Mouse (Mus musculus): ENCODE data around the gene Efcab6. TPM values are rescaled to one million over a fixed set of nuclear protein-coding genes. Genes with fewer than 3 reads are reported as not detected.

The Efcab6 gene
- total RNA-seq, 2 experiments from 2014 or later = 16.7 to 17.5 TPM

GRCm38 (mm10) chr15:84079519-84079918, 14.3 kb upstream of the Efcab6 start:
- Histone ChIP-seq H3K27ac (peak overlapping the region; percentile 87), H3K4me3 (no peak overlapping the region)
- DNase-seq (ENCODE audit: extremely low spot score in 1 of 2, low spot score in 2 of 2) = peak in 1 of 2 experiments; percentile 64
- intact Hi-C loops (cut with DNase I) = no loop called here
- no peak for TF ChIP-seq CTCF (IDR thresholded peaks at IDR 0.05)

DNA sequence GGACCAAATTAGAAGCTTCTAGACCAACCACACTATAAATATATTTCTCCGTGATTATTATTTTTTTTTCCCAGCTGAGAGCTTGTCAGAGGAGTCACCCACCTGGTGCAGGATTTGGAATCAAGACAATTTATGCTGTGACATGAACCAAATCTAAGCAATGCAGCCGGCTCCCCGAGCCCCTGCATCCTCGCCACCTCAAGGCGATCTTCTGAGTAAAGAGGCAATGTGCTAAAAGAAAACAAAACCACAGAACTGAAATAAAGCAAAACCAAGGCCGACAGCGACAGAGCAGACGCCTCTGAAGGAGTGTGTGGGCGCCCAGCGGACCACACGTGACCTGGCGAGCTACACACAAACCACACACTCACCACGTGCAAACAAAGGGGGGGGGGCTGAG, 13.5 kb upstream of the Efcab6 start:
- intact Hi-C loops (cut with DNase I) = no loop called here
- Histone ChIP-seq H3K27ac (peak overlapping the region; percentile 87), H3K4me3 (no peak overlapping the region)
- DNase-seq (ENCODE audit: extremely low spot score in 1 of 2, low spot score in 2 of 2) = peak in 1 of 2 experiments; percentile 41
- no peak for TF ChIP-seq CTCF (IDR thresholded peaks at IDR 0.05)

GRCm38 (mm10) chr15:84077151-84077550, 12.0 kb upstream of the Efcab6 start:
- Histone ChIP-seq H3K4me3 (no peak overlapping the region), H3K27ac (peak overlapping the region; percentile 59)
- intact Hi-C loops (cut with DNase I) = no loop called here
- DNase-seq (ENCODE audit: extremely low spot score in 1 of 2, low spot score in 2 of 2) = no peak
- peak; percentile 16 for TF ChIP-seq CTCF (IDR thresholded peaks at IDR 0.05)

- H3K27ac ChIP-seq = 0 out of 2 replicates have a peak overlapping the region, but pooled peaks have one; percentile 5
- H3K4me3 ChIP-seq = no peak overlapping the region
- intact Hi-C loops (cut with DNase I) = loop anchor here (1.0 to 5.0 kb wide), 4 partner anchors 93 to 556 kb away; partner anchors contain the start of gene Pnpla3
- peak in 1 of 2 experiments; percentile 41 for DNase-seq (ENCODE audit: extremely low spot score in 1 of 2, low spot score in 2 of 2)
- peak; percentile 50 for TF ChIP-seq CTCF (IDR thresholded peaks at IDR 0.05)
Observed at GRCm38 (mm10) chr15:84074705-84075185, 9.6 kb upstream of the Efcab6 start.

- peak; percentile 89 for TF ChIP-seq CTCF (IDR thresholded peaks at IDR 0.05)
- intact Hi-C loops (cut with DNase I) = loop anchor here (1.0 to 5.0 kb wide), 4 partner anchors 93 to 557 kb away; partner anchors contain the start of gene Pnpla3
- H3K4me3 ChIP-seq = no peak overlapping the region
- 0 out of 2 replicates have a peak overlapping the region, but pooled peaks have one; percentile 5 for H3K27ac ChIP-seq
- peak; percentile 66 to 86 for DNase-seq (ENCODE audit: extremely low spot score in 1 of 2, low spot score in 2 of 2)
Observed at GRCm38 (mm10) chr15:84073911-84074704, 8.9 kb upstream of the Efcab6 start.

GRCm38 (mm10) chr15:84073058-84073457, 7.9 kb upstream of the Efcab6 start:
- intact Hi-C loops (cut with DNase I) = loop anchor here (5.0 kb wide), 2 partner anchors 216 to 311 kb away; no protein-coding TSS in a partner anchor
- DNase-seq (ENCODE audit: extremely low spot score in 1 of 2, low spot score in 2 of 2) = no peak
- H3K4me3 ChIP-seq = no peak overlapping the region
- TF ChIP-seq CTCF (IDR thresholded peaks at IDR 0.05) = no peak
- H3K27ac ChIP-seq = no peak overlapping the region

DNA sequence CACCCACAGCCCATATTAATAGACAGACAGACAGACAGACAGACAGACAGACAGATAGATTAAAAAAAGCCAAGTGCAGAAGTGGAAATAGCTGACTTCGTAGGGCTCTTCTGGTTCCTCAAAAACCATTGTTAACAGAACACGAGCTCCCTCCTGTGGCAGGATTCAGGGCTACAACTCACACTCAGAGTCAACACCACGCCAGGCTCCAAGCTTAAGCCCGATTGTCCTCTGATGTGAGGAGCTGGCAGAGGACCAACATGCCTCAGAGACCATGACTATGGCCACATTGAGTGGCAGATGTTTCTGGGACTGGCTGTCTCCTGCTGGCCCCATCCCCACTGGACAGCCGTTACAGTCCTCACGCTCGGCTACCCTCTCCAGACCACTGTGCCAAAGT, 7.0 kb upstream of the Efcab6 start:
- no peak overlapping the region for H3K4me3 ChIP-seq
- no peak overlapping the region for H3K27ac ChIP-seq
- peak; percentile 79 for TF ChIP-seq CTCF (IDR thresholded peaks at IDR 0.05)
- intact Hi-C loops (cut with DNase I) = loop anchor here (5.0 kb wide), 2 partner anchors 215 to 310 kb away; no protein-coding TSS in a partner anchor
- peak; percentile 80 to 88 for DNase-seq (ENCODE audit: extremely low spot score in 1 of 2, low spot score in 2 of 2)

DNA sequence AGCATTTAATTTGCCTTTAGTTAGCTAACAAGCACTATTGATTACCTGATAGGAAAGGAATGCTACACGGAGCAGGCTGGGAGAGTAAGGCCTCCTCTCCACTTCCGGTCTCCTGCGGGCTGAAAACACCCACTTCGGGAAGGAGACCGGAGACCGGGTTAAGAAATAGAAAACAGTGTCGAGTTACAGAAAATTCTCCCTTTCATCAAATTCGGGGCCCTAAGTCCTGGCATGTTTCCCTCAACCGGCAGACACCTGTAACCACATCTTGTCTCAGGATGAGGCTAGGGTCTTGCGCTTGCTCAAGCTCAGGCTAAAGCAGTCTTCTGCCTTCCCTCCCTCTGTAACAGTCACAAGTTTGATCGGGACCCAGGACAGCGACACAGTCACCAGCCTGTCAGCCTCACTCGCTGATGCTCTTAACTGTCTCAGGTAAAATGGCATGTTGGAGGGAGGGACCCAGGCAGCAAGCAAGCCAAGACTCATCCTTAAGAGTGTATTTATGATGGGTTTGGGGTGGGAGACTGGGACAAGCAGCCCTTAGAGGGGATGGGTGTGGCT, 5.0 kb upstream of the Efcab6 start:
- H3K27ac ChIP-seq = no peak overlapping the region
- intact Hi-C loops (cut with DNase I) = loop anchor here (5.0 kb wide), 2 partner anchors 213 to 308 kb away; no protein-coding TSS in a partner anchor
- H3K4me3 ChIP-seq = no peak overlapping the region
- DNase-seq (ENCODE audit: extremely low spot score in 1 of 2, low spot score in 2 of 2) = no peak
- no peak for TF ChIP-seq CTCF (IDR thresholded peaks at IDR 0.05)

DNA sequence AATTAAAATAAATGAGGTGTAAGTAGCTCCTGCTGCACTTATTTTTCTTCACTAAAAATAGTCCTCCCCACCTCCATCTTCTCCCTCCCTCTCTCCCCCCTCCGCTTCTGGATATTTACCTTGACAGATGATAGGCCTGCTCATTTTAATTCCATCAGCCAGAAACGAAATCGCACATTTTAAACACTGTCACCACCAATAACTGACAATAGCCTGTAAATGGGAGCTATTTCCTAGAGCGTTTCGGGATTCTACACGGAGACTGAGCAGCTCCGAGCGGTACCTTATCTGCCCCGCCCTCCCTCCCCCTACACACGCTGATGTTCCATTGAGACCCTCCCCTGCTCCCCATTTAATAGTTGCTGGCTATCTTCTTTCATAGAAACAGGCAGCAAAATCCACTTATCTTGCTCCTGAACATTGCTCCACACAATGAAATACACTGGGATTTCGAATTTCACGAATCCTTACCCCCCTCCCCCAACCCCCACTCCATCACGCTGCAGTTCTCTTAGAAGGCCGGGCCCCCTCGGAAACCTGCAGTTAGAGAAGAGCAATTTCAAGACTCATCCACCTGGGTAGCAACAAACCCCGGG, 4.4 kb upstream of the Efcab6 start:
- Histone ChIP-seq H3K27ac (no peak overlapping the region), H3K4me3 (no peak overlapping the region)
- intact Hi-C loops (cut with DNase I) = loop anchor here (5.0 kb wide), 3 partner anchors 212 to 307 kb away; no protein-coding TSS in a partner anchor
- TF ChIP-seq CTCF (IDR thresholded peaks at IDR 0.05) = no peak
- DNase-seq (ENCODE audit: extremely low spot score in 1 of 2, low spot score in 2 of 2) = no peak

DNA sequence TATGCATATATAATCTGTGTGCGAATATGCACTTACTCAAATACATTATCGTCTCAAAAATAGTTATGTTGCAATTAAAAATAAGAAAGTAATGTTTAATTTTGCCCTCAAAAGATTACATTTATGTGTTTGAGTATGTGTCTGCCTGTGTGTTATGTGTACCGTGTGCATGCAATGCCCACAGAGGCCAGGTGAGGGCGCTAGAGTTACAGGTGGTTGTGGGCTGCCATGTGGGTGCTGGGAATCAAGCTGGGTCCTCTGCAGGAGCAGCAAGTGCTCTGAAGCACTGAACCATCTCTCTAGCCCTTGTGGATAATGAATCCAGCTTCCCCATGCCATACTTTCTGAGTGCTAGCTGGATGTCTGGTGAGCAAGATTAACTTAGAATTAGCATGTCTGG, 522 bp upstream of the Efcab6 start:
- peak; percentile 44 for TF ChIP-seq CTCF (IDR thresholded peaks at IDR 0.05)
- no peak for DNase-seq (ENCODE audit: extremely low spot score in 1 of 2, low spot score in 2 of 2)
- intact Hi-C loops (cut with DNase I) = loop anchor here (5.0 kb wide), 1 partner anchor 283 kb away; no protein-coding TSS in a partner anchor
- H3K4me3 ChIP-seq = no peak overlapping the region; the same call in 1 of the 2 replicates
- no peak overlapping the region; the same call in 1 of the 2 replicates for H3K27ac ChIP-seq

DNA sequence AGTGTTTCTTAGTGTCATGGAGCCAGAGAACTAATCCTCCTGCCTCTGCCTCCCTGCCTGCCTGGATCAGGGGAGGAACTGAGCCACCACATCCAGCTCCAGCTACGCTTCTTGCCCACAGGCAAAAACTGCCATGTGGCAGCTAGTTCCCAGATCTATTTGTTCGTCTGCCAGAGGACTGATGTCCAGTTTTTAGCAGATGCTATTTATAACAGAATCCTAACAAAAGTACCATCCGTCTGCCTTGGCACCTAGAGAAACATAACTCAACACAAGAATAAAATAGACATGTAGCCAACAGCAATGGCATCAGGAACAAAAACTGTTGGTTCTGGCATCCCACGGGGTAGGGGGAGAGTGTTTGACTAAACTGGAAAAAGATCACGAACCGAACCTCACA, 6.3 kb downstream of the Efcab6 start:
- H3K27ac ChIP-seq = no peak overlapping the region
- H3K4me3 ChIP-seq = no peak overlapping the region
- DNase-seq (ENCODE audit: extremely low spot score in 1 of 2, low spot score in 2 of 2) = no peak
- intact Hi-C loops (cut with DNase I) = loop anchor here (10.0 kb wide), 2 partner anchors 394 to 424 kb away; no protein-coding TSS in a partner anchor
- TF ChIP-seq CTCF (IDR thresholded peaks at IDR 0.05) = no peak

All from left cerebral cortex, adult 2 months (tissue).